Mouse (Mus musculus): ENCODE measurements around the gene Fez1. TPM values are rescaled to one million over a fixed set of nuclear protein-coding genes. Genes with fewer than 3 reads are reported as not detected.

Fez1 gene
- 1 to 10 TPM; 3.4 to 7.5 (median 6.9) TPM for total RNA-seq (2022)

GRCm38 (mm10) chr9:36821644-36822000 is at the start of gene Fez1:
Gene Fez1 (plus strand): TSS chr9:36821864.
- DNase-seq (ENCODE audit: low spot score in 2 of 2) = no peak

- DNase-seq (ENCODE audit: low spot score in 2 of 2) = no peak
Measured at GRCm38 (mm10) chr9:36783921-36784320, 37.7 kb upstream of the Fez1 start.

DNA sequence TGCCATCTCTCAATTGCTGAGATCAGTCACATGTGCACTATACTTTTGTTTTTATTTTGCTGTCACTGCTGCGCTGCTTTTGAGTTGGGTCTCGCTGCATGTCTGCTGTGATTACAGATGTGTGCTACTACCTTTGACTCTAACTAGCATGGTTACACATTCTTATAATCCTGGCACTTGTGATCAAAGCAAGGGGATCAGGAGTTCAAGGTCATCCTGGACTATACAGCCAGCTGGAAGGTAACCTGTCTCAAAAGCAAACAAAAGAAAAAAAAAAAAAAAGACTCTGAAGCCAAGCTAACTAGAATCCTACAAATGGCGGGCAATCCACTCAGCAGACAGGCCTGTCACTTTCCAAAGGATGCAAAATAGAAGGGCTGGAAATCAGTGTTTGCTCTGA is 29.5 kb upstream of the Fez1 start:
- DNase-seq (ENCODE audit: low spot score in 2 of 2) = no peak

GRCm38 (mm10) chr9:36794487-36794886 is 27.2 kb upstream of the Fez1 start:
- DNase-seq (ENCODE audit: low spot score in 2 of 2) = no peak

DNA sequence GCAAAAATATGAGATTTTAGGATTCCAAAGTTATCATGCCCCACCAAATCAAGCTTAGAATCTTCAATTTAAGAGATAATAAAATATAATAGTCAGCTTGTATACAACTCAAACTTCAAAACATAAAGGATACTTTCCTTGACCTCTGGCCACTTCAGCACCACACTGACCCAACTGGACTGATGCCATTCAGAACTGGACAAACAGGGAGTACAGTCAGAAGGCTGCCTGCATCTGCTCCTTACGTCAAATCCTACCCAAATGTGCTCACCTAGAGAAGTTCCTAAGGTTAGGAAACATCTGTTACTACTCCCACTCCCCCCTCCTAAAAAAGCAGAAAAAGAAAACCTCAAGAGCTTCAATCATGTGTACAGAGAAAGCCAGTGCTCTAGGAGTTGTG is 26.1 kb upstream of the Fez1 start:
- DNase-seq (ENCODE audit: low spot score in 2 of 2) = no peak

- DNase-seq (ENCODE audit: low spot score in 2 of 2) = no peak
Measured at GRCm38 (mm10) chr9:36796224-36796623, 25.4 kb upstream of the Fez1 start.

DNA sequence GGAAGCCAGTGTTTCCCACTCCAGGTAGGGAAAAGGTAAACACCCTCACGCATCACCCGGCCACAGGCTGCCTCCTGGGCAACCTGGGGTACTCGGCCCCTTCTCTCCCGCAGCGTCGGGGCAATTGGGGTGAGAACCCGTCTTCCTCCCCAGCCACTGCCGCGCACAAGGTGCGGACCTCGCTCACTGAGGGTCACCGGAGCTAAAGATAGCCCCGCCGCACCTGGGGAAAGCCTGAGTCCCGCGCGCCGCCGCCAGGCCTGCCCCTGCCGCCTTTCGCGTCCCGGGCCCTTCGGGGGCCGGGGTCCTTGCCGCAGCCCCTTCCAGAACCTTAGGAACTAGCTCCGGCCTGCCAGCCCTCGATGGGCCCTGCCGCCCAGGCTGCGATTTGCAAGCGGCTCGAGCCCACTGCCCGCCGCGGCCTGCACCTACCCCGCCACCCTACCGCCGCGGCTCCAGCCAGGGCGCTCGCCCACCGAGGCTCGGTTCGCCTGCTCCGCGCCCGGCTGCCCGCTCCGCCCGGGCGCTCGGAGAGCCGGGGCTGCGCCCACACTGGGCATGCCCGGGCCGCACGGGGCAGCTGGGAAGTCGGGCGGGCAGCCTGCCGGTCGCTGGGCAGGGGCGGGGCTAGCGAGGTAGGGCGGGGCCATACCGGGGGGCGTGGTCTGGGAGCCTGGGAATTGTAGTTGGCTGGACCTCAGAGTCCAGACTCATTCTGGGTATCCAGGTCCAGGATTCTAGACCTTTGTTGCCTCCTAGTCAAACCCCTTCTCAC is 24.7 kb upstream of the Fez1 start, which contains the start of gene Ei24:
Gene Ei24, minus strand, starts transcription at position 613 of the 775 bp plus-strand sequence.
- peak; percentile 89 to 95 for DNase-seq (ENCODE audit: low spot score in 2 of 2)

- DNase-seq (ENCODE audit: low spot score in 2 of 2) = no peak
Measured at GRCm38 (mm10) chr9:36801961-36802360, 19.7 kb upstream of the Fez1 start.

GRCm38 (mm10) chr9:36802951-36803350 is 18.7 kb upstream of the Fez1 start:
- no peak for DNase-seq (ENCODE audit: low spot score in 2 of 2)

GRCm38 (mm10) chr9:36803386-36803785 is 18.3 kb upstream of the Fez1 start:
- no peak for DNase-seq (ENCODE audit: low spot score in 2 of 2)

GRCm38 (mm10) chr9:36803926-36804325 is 17.7 kb upstream of the Fez1 start:
- no peak for DNase-seq (ENCODE audit: low spot score in 2 of 2)

DNA sequence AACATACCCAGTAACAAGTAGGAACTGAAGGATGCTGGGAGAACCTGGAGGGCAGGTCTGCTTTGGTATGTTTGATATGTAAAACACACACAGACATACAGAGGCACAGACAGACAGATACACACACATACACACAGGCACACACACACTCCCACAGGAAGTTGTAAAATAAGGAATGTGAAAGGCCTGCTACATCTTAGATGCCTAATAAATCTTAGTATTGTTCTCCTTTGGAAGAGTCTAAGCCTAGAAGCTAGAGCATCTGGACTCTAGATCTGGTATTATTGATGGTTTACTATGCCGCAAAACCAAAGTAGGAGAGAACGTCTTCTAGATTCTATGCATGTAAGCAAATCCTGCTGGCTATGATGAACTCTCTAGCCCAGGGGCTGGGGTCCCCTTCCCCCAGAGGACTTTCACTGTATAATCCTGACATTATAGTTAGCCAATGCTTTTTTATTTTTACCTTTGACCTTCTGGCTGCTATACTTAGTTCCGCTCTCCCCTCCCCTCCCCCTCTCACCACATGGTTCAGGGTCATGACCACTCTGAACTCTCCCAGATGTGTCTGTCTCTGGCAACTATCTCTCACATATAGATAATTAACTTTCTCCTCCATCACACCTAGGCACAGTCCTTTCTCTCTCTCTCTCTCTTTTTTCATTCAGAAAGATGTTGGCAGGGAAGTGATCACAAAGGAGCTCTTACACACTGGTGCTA is 16.2 kb upstream of the Fez1 start:
- DNase-seq (ENCODE audit: low spot score in 2 of 2) = no peak

DNA sequence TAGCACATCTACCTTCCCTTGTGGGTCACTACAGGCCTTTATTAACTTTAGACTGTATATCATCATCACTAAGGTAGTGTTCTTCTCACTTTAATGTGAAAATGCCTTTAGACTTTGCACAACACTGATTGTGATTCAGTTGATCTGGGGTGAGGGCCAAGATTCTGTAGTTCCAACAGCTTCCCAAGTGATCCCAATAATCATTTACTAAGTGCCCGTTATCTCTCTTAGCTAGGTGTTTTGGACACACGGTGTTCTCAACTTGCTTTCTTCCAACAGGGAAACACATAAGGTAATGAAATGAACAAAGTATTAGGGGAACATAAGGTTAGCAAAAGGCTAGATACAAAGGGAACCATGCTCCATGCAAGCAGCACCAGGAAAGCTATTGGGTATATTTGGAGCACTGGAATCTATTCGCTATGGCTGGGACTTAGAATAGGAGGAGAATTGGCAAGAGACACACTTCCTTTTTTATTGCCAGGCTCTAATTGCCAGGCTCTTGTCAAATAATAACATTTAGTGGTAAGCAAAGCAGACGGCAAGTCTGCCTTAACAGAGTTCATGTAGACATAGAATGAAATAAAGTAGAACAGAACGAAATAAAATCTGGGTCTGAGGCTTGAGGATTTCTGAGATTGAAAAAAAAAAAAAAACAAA is 13.4 kb upstream of the Fez1 start:
- DNase-seq (ENCODE audit: low spot score in 2 of 2) = no peak

DNA sequence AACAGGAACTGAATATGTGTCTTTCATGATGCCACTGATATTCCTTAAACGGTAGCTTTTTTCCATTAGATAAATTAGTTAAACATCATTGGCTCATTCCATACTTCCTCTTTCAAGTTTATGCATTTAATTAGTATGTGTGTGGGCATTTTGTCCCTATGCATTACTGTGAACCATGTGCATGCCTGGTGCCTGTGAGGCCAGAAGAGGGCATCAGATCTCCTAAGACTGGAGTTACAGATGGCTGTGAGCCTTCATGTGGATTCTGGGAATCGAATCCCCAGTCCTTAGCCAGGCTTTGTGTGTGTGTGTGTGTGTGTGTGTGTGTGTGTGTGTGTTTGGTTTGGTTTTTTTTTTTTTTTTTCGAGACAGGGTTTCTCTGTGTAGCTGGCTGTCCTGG is 7.2 kb upstream of the Fez1 start:
- no peak for DNase-seq (ENCODE audit: low spot score in 2 of 2)

DNA sequence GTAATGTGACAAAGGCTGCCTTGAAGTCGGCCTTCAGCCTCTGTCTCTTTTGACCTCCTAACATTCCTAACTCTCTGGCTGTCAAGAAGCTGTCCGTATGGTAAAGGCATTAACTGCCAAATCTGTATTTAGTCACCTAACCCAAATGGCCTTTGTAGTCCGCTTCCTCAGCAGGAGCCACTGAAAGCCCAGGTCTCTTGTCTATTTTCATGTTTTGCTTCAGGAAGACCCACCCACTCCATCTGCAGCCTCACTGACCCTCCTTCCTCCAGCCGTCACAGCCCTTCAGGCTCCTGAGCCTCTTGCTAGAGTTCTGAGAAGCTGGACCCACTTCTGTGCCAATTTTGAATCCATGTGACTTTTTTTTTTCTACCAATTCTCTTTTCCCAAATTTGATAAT is 2.8 kb upstream of the Fez1 start:
- DNase-seq (ENCODE audit: low spot score in 2 of 2) = no peak

GRCm38 (mm10) chr9:36820969-36821643 is 558 bp upstream of the Fez1 start:
- DNase-seq (ENCODE audit: low spot score in 2 of 2) = no peak

DNA sequence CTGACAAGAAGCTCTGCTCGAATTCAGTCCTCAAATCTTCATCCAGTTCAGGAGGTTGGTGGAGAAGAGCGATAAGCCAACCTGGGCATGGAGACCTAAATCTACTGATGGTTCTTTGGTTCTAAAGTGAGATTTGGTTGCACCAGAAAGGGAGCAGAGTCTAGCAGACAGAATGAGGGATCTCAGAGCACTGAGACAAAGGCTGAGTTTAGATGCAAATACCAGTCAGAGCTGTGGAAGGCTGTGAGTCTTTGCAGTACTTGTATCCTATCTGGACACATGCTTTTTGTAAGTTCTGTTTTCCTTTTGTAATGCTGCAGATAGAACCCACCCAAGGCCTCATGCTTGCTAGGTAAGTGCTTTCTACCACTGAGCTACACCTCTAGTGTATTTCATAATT is 360 bp downstream of the Fez1 start:
- no peak for DNase-seq (ENCODE audit: low spot score in 2 of 2)

GRCm38 (mm10) chr9:36826612-36827363 is 5.1 kb downstream of the Fez1 start:
- DNase-seq (ENCODE audit: low spot score in 2 of 2) = no peak

DNA sequence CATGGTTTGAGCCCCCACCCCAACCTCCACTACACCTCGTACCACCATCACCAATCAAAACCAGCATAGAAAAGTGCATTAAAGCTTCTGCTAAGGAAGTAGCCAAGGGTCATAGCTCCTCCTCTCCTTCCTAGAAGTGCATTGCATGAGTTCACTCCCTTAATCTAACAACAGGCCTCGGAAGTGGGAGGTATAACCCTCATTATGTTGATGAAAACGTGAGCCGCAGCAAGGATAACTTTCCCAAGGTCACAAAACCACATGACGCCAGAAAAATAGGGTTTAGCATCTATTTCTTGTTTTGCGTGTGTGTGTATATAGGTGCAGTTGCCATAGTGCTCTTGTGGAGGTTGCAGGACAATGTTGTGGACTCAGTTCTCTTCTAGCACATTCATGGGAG is 9.7 kb downstream of the Fez1 start:
- DNase-seq (ENCODE audit: low spot score in 2 of 2) = no peak

DNA sequence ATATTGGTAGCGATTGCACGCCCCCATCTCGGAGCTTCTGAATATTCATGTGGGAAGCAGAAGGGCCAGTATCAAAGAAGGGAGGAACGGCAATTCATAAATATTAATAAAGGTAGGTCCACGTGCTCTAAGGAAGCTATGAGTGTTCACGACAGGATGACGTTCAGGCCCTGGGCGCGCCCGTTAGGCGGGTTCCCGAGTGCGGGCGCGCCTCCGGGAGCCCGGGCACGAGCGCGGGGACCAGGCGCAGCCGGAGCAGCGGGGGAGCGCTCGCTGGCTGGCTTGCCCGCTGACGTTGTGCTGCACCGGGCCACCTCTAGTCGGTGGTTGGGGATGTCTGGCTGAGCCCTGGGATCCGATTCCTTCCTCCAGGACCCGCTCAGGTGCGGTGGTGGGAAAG is 10.9 kb downstream of the Fez1 start:
- peak; percentile 62 to 71 for DNase-seq (ENCODE audit: low spot score in 2 of 2)

Measured in gastrocnemius, adult 8-10 months (tissue).